Mouse (Mus musculus) C2C12 (cell line): Measurements from ENCODE around the gene Fbxo8.

ENCODE experiments used
- CEBPB ChIP-seq: IDR thresholded peaks from one replicate; pipeline ENCODE4 v1.6.1; 2011; ENCODE audit warnings: low read depth, mild to moderate bottlenecking, control low read depth, moderate library complexity
- CTCF ChIP-seq: IDR thresholded peaks from one replicate; pipeline ENCODE4 v1.5.1; 2011; ENCODE audit not compliant: control insufficient read depth, insufficient read depth, insufficient read length
- MYOG ChIP-seq: IDR thresholded peaks from one replicate; pipeline ENCODE4 v1.6.1; 2011; ENCODE audit not compliant: control insufficient read depth, insufficient read length; ENCODE audit errors: extremely low read depth
- USF1 ChIP-seq: IDR thresholded peaks from one replicate; pipeline ENCODE4 v1.6.1; 2011; ENCODE audit warnings: low read depth, mild to moderate bottlenecking, control low read depth, moderate library complexity

DNA sequence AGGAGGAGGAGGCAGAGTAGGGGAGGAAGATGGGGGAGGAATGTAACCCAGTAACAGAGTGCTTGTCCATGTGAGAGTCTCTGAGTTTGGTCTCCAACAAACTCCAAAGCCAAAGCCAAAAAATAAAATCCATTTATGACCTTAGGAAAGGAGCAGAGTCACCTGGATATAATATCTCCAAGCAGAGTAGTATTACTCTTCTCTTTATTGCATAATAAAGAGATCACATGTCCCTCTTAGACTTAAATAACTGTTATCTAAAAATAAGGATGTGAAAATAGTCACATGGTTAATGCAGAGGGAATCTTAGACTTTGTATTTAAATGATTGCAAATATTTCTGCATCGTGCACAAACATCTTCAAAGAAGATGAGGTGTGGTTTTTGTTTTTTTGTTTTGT, 63.3 kb downstream of the Fbxo8 start:
- TF ChIP-seq MYOG (no peak), CTCF (no peak), USF1 (no peak), CEBPB (no peak)
